Mouse (Mus musculus) lung, postnatal 0 days (tissue): ENCODE measurements around the gene 2310057M21Rik.

Experiments
- CTCF ChIP-seq: IDR thresholded peaks from 2 replicates; pipeline ENCODE4 v1.5.1; 2016; ENCODE audit warnings: antibody characterized with exemption, mild to moderate bottlenecking
- EP300 ChIP-seq: IDR thresholded peaks from 2 replicates; pipeline ENCODE4 v1.6.1; 2016; ENCODE audit warnings: antibody characterized with exemption, mild to moderate bottlenecking, control low read depth

- no peak for TF ChIP-seq CTCF
- no peak for TF ChIP-seq EP300
Measured at GRCm38 (mm10) chr7:131337502-131338068, 25.0 kb downstream of the 2310057M21Rik start.
